Mouse (Mus musculus) G1E (cell line): ENCODE measurements around the gene Sbno1.
"Not testable (repeated sequence)": the region's sequence is repeated elsewhere in the genome, so short reads cannot be mapped to it uniquely, and the experiment has no call there.

ENCODE experiments used
- CTCF ChIP-seq: IDR thresholded peaks from 2 replicates; pipeline ENCODE4 v1.5.1; 2012; ENCODE audit warnings: low read depth, low read length, inconsistent platforms, mixed read lengths
- GATA2 ChIP-seq: IDR thresholded peaks from 2 replicates; pipeline ENCODE4 v1.6.1; 2012; ENCODE audit warnings: low read depth, low read length, inconsistent platforms, borderline replicate concordance

GRCm38 (mm10) chr5:124341753-124342339, 84.0 kb downstream of the Sbno1 start:
- not testable (repeated sequence) for TF ChIP-seq CTCF, GATA2
